21 mouse cellular contexts compared by ENCODE assay signal in the genomic region with DNA sequence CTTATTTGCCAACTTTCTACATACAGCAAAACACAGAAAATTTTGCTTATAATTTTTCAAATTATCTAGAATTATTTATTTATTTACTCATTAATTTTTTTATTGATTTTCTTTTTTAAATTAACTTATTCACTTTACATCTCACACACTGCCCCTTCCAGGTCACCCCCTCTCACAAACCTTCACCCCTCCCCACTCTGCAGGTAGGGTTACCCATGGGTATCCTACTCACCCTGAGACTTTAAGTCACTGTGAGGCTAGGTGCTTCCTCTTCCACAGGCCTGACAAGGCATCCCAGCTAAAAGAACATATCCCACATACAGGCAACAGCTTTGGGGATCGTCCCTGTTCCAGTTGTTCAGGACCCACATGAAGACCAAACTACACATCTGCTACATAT.
DNase-seq lines count a peak whose midpoint lies in the region; ATAC-seq lines count a peak whose summit lies in the region.
"Had no signal": no experiment of that assay in that cellular context is flagged by ENCODE, and none has a peak within 500 bp of the region (broad histone marks: within the 10 kb centered on the region; RNA-seq: fewer than 3 reads in every experiment).

No protein-coding gene starts in this region.

- H3K27ac ChIP-seq in hindbrain, embryonic 11.5 days (ENCODE audit: low read depth, low read length) = no peak overlapping the region
- no peak overlapping the region for H3K27ac ChIP-seq in hindbrain, embryonic 14.5 days
- no peak overlapping the region for H3K27ac ChIP-seq in midbrain, embryonic 11.5 days (ENCODE audit: low read depth, low read length)
- H3K27ac ChIP-seq in midbrain, embryonic 16.5 days (ENCODE audit: low read length) = no peak overlapping the region
- no peak overlapping the region for H3K27ac ChIP-seq in midbrain, embryonic 14.5 days (replicated peaks; ENCODE audit: low read depth, low read length)
- H3K27ac ChIP-seq in midbrain, embryonic 15.5 days = no peak overlapping the region

- 0 out of 2 replicates have a peak, but pooled peaks have one; percentile 41 for ATAC-seq in hindbrain, embryonic 11.5 days (ENCODE audit: low FRiP score)
- ATAC-seq in hindbrain, embryonic 14.5 days (ENCODE audit: low FRiP score) = no peak
- ATAC-seq in midbrain, embryonic 11.5 days (ENCODE audit: low FRiP score) = 0 out of 2 replicates have a peak, but pooled peaks have one; percentile 68
- no peak for ATAC-seq in midbrain, embryonic 16.5 days
- ATAC-seq in midbrain, embryonic 14.5 days (ENCODE audit: low FRiP score, low TSS enrichment) = 0 out of 2 replicates have a peak, but pooled peaks have one; percentile 57
- no peak for ATAC-seq in midbrain, embryonic 15.5 days (replicated peaks)
- ATAC-seq: activated CD4-positive, CD25-positive, alpha-beta regulatory T cell, adult 4 months; CD4-positive, CD25-positive, alpha-beta regulatory T cell, adult 4 months; Patski had no signal

- no peaks in the 10 kb centered on the region for H3K36me3 ChIP-seq in hindbrain, embryonic 11.5 days (ENCODE audit: control insufficient read depth, insufficient read depth, low read length)
- H3K36me3 ChIP-seq in hindbrain, embryonic 14.5 days (replicated peaks; ENCODE audit: control insufficient read depth, insufficient read depth) = no peaks in the 10 kb centered on the region
- no peaks in the 10 kb centered on the region for H3K36me3 ChIP-seq in midbrain, embryonic 11.5 days (ENCODE audit: control insufficient read depth, insufficient read depth, low read length)
- no peaks in the 10 kb centered on the region for H3K36me3 ChIP-seq in midbrain, embryonic 16.5 days (ENCODE audit: control insufficient read depth, insufficient read depth, low read length)
- no peaks in the 10 kb centered on the region for H3K36me3 ChIP-seq in midbrain, embryonic 14.5 days (ENCODE audit: control insufficient read depth, insufficient read depth, low read length)
- no peaks in the 10 kb centered on the region for H3K36me3 ChIP-seq in midbrain, embryonic 15.5 days (replicated peaks)
- H3K36me3 ChIP-seq: G1E had no signal

- no peak for DNase-seq in hindbrain, embryonic 11.5 days (ENCODE audit: low spot score)
- no peak for DNase-seq in hindbrain, embryonic 14.5 days (ENCODE audit: low spot score)
- no peak for DNase-seq in midbrain, embryonic 11.5 days (ENCODE audit: low spot score, missing footprints)
- no peak for DNase-seq in midbrain, embryonic 14.5 days
- DNase-seq: adrenal gland, adult 2 months; adrenal gland, adult 8-10 months; adrenal gland, postnatal 10 days; adrenal gland, postnatal 14 days; adrenal gland, postnatal 25 days; adrenal gland, postnatal 36 days; B cell, adult 2 months; cerebellum, adult 11 months; cerebellum, adult 11-12 months; cerebellum, adult 18-20 months had no signal

- H3K4me3 ChIP-seq in hindbrain, embryonic 11.5 days (ENCODE audit: low read depth, low read length) = no peak overlapping the region
- H3K4me3 ChIP-seq in hindbrain, embryonic 14.5 days (replicated peaks; ENCODE audit: low read length) = no peak overlapping the region
- H3K4me3 ChIP-seq in midbrain, embryonic 11.5 days (ENCODE audit: low read depth, low read length) = no peak overlapping the region
- H3K4me3 ChIP-seq in midbrain, embryonic 16.5 days (ENCODE audit: low read depth, low read length) = no peak overlapping the region
- no peak overlapping the region for H3K4me3 ChIP-seq in midbrain, embryonic 14.5 days (replicated peaks; ENCODE audit: low read depth, low read length)
- no peak overlapping the region for H3K4me3 ChIP-seq in midbrain, embryonic 15.5 days

- H3K27me3 ChIP-seq in hindbrain, embryonic 11.5 days (ENCODE audit: control insufficient read depth, insufficient read depth, low read length) = no peaks in the 10 kb centered on the region
- H3K27me3 ChIP-seq in hindbrain, embryonic 14.5 days (ENCODE audit: control insufficient read depth, insufficient read depth, low read length) = no peaks in the 10 kb centered on the region
- no peaks in the 10 kb centered on the region for H3K27me3 ChIP-seq in midbrain, embryonic 11.5 days (ENCODE audit: control insufficient read depth, insufficient read depth, low read length)
- no peaks in the 10 kb centered on the region for H3K27me3 ChIP-seq in midbrain, embryonic 16.5 days (ENCODE audit: control insufficient read depth, insufficient read depth, low read depth, low read length)
- no peaks in the 10 kb centered on the region for H3K27me3 ChIP-seq in midbrain, embryonic 14.5 days (ENCODE audit: control insufficient read depth, insufficient read depth, low read length)
- no peaks in the 10 kb centered on the region for H3K27me3 ChIP-seq in midbrain, embryonic 15.5 days (replicated peaks)
- H3K27me3 ChIP-seq: CH12.LX, Patski had no signal

- 79% methylated on average over 1 of the region's 1 CpGs for WGBS in hindbrain, embryonic 11.5 days
- WGBS in hindbrain, embryonic 14.5 days = 91% methylated on average over 1 of the region's 1 CpGs
- 92% methylated on average over 1 of the region's 1 CpGs for WGBS in midbrain, embryonic 11.5 days
- WGBS in midbrain, embryonic 16.5 days = 100% methylated on average over 1 of the region's 1 CpGs
- 100% methylated on average over 1 of the region's 1 CpGs for WGBS in midbrain, embryonic 14.5 days
- 91% methylated on average over 1 of the region's 1 CpGs for WGBS in midbrain, embryonic 15.5 days

- no peak overlapping the region for H3K4me2 ChIP-seq in hindbrain, embryonic 11.5 days (replicated peaks; ENCODE audit: low read depth, low read length)
- H3K4me2 ChIP-seq in hindbrain, embryonic 14.5 days (replicated peaks) = no peak overlapping the region
- H3K4me2 ChIP-seq in midbrain, embryonic 11.5 days = no peak overlapping the region
- no peak overlapping the region for H3K4me2 ChIP-seq in midbrain, embryonic 16.5 days (ENCODE audit: low read length)
- no peak overlapping the region for H3K4me2 ChIP-seq in midbrain, embryonic 14.5 days (ENCODE audit: low read length)
- H3K4me2 ChIP-seq in midbrain, embryonic 15.5 days = no peak overlapping the region

- no peak overlapping the region for H3K9ac ChIP-seq in hindbrain, embryonic 11.5 days (ENCODE audit: low read depth, low read length)
- no peak overlapping the region for H3K9ac ChIP-seq in hindbrain, embryonic 14.5 days
- no peak overlapping the region for H3K9ac ChIP-seq in midbrain, embryonic 11.5 days (ENCODE audit: low read length)
- no peak overlapping the region for H3K9ac ChIP-seq in midbrain, embryonic 16.5 days (ENCODE audit: low read depth, low read length)
- no peak overlapping the region for H3K9ac ChIP-seq in midbrain, embryonic 14.5 days (replicated peaks; ENCODE audit: low read length)
- H3K9ac ChIP-seq in midbrain, embryonic 15.5 days = no peak overlapping the region

- H3K9me3 ChIP-seq in hindbrain, embryonic 11.5 days (ENCODE audit: control insufficient read depth, low read length) = no peaks in the 10 kb centered on the region
- H3K9me3 ChIP-seq in hindbrain, embryonic 14.5 days (ENCODE audit: control insufficient read depth, low read length) = no peaks in the 10 kb centered on the region
- no peaks in the 10 kb centered on the region for H3K9me3 ChIP-seq in midbrain, embryonic 11.5 days (ENCODE audit: control insufficient read depth, low read length)
- no peaks in the 10 kb centered on the region for H3K9me3 ChIP-seq in midbrain, embryonic 16.5 days (replicated peaks; ENCODE audit: control insufficient read depth, low read length, poor library complexity, severe bottlenecking)
- no peaks in the 10 kb centered on the region for H3K9me3 ChIP-seq in midbrain, embryonic 14.5 days (ENCODE audit: control insufficient read depth, low read length)
- H3K9me3 ChIP-seq in midbrain, embryonic 15.5 days = no peaks in the 10 kb centered on the region

- H3K4me1 ChIP-seq in hindbrain, embryonic 11.5 days (replicated peaks; ENCODE audit: control insufficient read depth, insufficient read depth, low read length) = no peaks in the 10 kb centered on the region
- H3K4me1 ChIP-seq in hindbrain, embryonic 14.5 days (replicated peaks; ENCODE audit: control insufficient read depth, insufficient read depth, low read length) = no peaks in the 10 kb centered on the region
- no peaks in the 10 kb centered on the region for H3K4me1 ChIP-seq in midbrain, embryonic 11.5 days (ENCODE audit: control insufficient read depth, insufficient read depth, low read length)
- no peaks in the 10 kb centered on the region for H3K4me1 ChIP-seq in midbrain, embryonic 16.5 days (ENCODE audit: control insufficient read depth, insufficient read depth, low read length)
- no peaks in the 10 kb centered on the region for H3K4me1 ChIP-seq in midbrain, embryonic 14.5 days (ENCODE audit: control insufficient read depth, insufficient read depth, low read length)
- no peaks in the 10 kb centered on the region for H3K4me1 ChIP-seq in midbrain, embryonic 15.5 days

Comparison
In these comparisons a context has a peak if more than half of its experiments do, and no peak if none do; other contexts are left out.
1. ATAC-seq: peak in hindbrain, embryonic 11.5 days (single experiment), midbrain, embryonic 11.5 days (single experiment) and midbrain, embryonic 14.5 days (single experiment); none in hindbrain, embryonic 14.5 days (single experiment), midbrain, embryonic 16.5 days (single experiment) and midbrain, embryonic 15.5 days (single experiment).